Mouse (Mus musculus): ENCODE measurements at regions not wholly inside any gene's neighbourhood (a gene's known extent, or its start where the extent isn't known, plus 50 kb on each side); places are given as distances from the start of the nearest gene placed in this dataset.

DNA sequence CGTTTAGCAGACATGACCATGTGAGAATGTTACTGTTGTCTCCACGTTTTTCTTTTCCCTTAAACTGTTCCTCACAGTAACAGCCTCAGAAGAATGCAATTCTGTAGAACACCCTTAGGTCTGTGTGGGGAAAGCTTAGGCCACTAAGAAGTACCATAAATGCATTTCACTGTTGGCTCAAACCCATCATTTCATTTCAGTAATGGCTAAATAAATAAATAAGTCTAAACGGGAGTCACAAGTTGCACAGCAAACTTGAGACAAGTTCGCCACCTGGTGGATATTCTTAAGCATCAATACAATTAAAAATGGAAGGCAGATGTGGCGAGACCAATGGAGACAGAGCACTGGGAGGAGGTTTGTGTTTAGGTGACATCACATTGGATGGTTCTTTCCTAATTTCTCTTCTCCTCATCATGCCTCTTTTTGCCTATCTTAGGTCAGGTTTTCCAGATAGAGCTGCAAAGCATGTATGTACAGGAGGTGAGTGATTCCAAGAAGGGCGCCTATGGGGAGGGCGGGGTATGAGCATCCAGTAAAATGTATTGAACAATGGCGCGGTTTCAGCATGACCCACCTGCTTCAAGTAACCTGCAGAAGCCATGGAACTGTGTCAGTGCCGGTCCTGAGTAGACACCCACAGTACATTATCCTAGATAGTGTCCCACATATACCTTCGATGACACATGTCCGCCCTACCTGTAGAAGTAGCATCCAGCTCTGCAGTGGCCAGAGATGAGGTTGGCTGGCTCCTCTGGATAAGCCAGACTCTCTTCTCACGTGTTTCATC, 128.8 kb upstream of the Car8 start:
- H3K4me3 ChIP-seq (replicated peaks; ENCODE audit: control insufficient read depth, low read depth, low read length), result no peak overlapping the region
- H3K4me1 ChIP-seq (ENCODE audit: control insufficient read depth, insufficient read depth, low read length), result no peaks in the 10 kb centered on the region
- TF ChIP-seq CTCF (IDR thresholded peaks at IDR 0.05; ENCODE audit: control insufficient read depth, insufficient read depth, low read length), result no peak
- H3K27ac ChIP-seq (ENCODE audit: control insufficient read depth, insufficient read depth, low read depth, low read length, poor library complexity), result no peak overlapping the region
- 60% methylated on average over 13 of the region's 13 CpGs for WGBS

DNA sequence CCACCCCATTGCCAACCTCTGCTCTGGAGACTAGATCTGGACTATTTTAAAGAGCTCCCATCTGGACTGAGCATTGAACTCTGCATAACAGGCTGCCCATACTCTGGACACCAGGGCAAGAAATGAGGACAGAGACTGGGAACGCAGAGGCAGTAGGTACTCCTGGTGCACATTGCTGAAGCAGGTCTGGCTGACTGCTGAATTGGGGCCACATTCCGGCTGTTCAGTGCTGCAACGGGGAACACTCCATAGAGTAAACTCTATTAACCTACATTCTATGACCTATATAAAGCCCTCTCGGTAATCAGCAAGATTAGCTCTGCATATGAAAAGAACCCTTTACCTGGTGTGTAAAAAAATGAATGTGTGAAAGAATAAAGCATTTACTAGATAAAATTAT, 128.1 kb upstream of the Car8 start:
- WGBS, result 80% methylated on average over 4 of the region's 4 CpGs
- no peak overlapping the region for H3K27ac ChIP-seq (ENCODE audit: control insufficient read depth, insufficient read depth, low read depth, low read length, poor library complexity)
- no peak overlapping the region for H3K4me3 ChIP-seq (replicated peaks; ENCODE audit: control insufficient read depth, low read depth, low read length)
- TF ChIP-seq POLR2A (IDR thresholded peaks at IDR 0.05; ENCODE audit: borderline replicate concordance, control insufficient read depth, low read depth, low read length) (no peak), CTCF (IDR thresholded peaks at IDR 0.05; ENCODE audit: control insufficient read depth, insufficient read depth, low read length) (no peak)
- H3K4me1 ChIP-seq (ENCODE audit: control insufficient read depth, insufficient read depth, low read length), result no peaks in the 10 kb centered on the region

DNA sequence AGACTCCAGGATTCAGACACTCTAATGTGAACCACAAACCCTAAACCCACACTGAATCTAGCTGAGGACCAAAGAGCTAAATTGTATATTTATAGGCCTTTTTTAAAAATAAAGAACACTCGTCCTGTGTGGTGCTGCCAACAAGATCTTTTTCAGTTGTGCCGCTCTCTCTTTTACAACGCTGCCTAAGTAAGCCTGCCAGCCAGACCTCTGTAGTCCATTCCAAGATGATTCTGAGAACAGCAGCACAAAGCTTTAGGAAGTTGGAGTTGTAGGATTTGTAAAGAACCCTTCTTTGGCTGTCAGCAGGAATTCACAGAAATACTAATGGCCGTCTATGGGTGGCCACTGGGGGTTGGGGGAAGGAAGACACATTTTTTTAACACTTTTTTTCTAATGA, 123.6 kb upstream of the Car8 start:
- no peak overlapping the region for H3K4me3 ChIP-seq (replicated peaks; ENCODE audit: control insufficient read depth, low read depth, low read length)
- TF ChIP-seq CTCF (IDR thresholded peaks at IDR 0.05; ENCODE audit: control insufficient read depth, insufficient read depth, low read length), result no peak
- no peak for TF ChIP-seq POLR2A (IDR thresholded peaks at IDR 0.05; ENCODE audit: borderline replicate concordance, control insufficient read depth, low read depth, low read length)
- WGBS, result 78% methylated on average over 4 of the region's 4 CpGs
- H3K27ac ChIP-seq (ENCODE audit: control insufficient read depth, insufficient read depth, low read depth, low read length, poor library complexity), result no peak overlapping the region
- H3K4me1 ChIP-seq (ENCODE audit: control insufficient read depth, insufficient read depth, low read length), result no peaks in the 10 kb centered on the region

DNA sequence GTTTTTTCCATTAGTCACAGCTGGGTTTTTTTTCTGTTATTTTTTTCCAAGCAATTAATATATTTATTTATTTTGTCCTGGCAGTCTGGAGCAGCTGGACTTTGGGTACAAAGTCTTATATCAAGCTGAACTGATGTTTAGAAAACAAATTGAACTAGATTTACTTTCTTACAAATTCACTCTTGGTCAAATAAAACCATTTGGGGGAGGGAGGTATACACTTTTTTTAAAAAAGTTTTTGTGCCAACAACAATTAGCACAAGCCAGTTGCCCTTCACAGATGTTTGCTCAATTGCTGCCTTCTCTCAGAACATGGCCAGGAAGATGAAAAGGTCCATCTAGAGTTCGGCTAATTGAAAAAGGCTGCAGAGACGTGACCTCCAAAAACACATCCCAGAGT, 123.1 kb upstream of the Car8 start:
- Histone ChIP-seq H3K4me3 (replicated peaks; ENCODE audit: control insufficient read depth, low read depth, low read length) (no peak overlapping the region), H3K27ac (ENCODE audit: control insufficient read depth, insufficient read depth, low read depth, low read length, poor library complexity) (no peak overlapping the region), H3K4me1 (ENCODE audit: control insufficient read depth, insufficient read depth, low read length) (no peaks in the 10 kb centered on the region)
- no peak for TF ChIP-seq CTCF (IDR thresholded peaks at IDR 0.05; ENCODE audit: control insufficient read depth, insufficient read depth, low read length)
- TF ChIP-seq POLR2A (IDR thresholded peaks at IDR 0.05; ENCODE audit: borderline replicate concordance, control insufficient read depth, low read depth, low read length), result no peak
- 71% methylated on average over 2 of the region's 2 CpGs for WGBS

DNA sequence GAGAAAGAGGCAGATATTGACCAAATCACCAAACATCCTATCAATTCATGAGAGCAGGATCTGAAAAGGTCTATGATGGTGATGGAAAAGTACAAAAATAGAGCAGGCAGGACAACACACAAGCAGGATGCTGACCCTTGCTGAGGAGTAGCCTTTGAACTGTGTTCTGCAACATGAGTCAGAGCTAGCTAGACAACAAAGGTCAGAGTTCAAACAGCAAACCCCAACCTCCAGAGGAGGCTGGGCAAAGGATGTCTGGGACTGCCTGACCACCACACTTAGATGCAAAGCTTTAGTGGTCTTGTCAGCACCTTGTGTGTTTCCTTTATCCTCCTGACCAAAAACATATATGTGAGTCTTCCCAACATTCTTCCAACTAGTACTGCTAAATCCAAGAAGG, 122.5 kb upstream of the Car8 start:
- no peaks in the 10 kb centered on the region for H3K4me1 ChIP-seq (ENCODE audit: control insufficient read depth, insufficient read depth, low read length)
- no peak overlapping the region for H3K27ac ChIP-seq (ENCODE audit: control insufficient read depth, insufficient read depth, low read depth, low read length, poor library complexity)
- no peak overlapping the region for H3K4me3 ChIP-seq (replicated peaks; ENCODE audit: control insufficient read depth, low read depth, low read length)
- TF ChIP-seq CTCF (IDR thresholded peaks at IDR 0.05; ENCODE audit: control insufficient read depth, insufficient read depth, low read length) (no peak), POLR2A (IDR thresholded peaks at IDR 0.05; ENCODE audit: borderline replicate concordance, control insufficient read depth, low read depth, low read length) (no peak)

DNA sequence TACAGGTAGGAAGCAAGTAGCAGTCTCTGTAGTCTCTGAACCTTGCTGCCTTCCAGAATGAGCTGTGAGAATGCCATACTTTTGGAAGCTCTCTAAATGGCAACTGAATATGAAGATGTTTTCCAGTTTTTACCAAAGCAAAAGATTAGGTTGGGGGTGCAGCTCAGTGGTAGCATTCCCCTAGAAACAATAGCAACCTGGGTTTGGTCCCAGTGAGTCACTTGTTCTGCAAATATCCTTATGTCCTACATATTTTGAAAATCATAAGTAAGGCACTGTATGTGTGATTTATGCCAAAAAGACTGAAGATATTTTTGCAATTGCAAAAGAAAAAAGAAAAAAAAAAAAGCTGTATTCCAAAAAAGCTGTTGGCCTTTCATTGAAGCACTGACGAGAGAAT, 118.6 kb upstream of the Car8 start:
- H3K27ac ChIP-seq (ENCODE audit: control insufficient read depth, insufficient read depth, low read depth, low read length, poor library complexity), result no peak overlapping the region
- 76% methylated on average over 1 of the region's 1 CpGs for WGBS
- no peaks in the 10 kb centered on the region for H3K4me1 ChIP-seq (ENCODE audit: control insufficient read depth, insufficient read depth, low read length)
- no peak overlapping the region for H3K4me3 ChIP-seq (replicated peaks; ENCODE audit: control insufficient read depth, low read depth, low read length)
- TF ChIP-seq POLR2A (IDR thresholded peaks at IDR 0.05; ENCODE audit: borderline replicate concordance, control insufficient read depth, low read depth, low read length) (no peak), CTCF (IDR thresholded peaks at IDR 0.05; ENCODE audit: control insufficient read depth, insufficient read depth, low read length) (no peak)

DNA sequence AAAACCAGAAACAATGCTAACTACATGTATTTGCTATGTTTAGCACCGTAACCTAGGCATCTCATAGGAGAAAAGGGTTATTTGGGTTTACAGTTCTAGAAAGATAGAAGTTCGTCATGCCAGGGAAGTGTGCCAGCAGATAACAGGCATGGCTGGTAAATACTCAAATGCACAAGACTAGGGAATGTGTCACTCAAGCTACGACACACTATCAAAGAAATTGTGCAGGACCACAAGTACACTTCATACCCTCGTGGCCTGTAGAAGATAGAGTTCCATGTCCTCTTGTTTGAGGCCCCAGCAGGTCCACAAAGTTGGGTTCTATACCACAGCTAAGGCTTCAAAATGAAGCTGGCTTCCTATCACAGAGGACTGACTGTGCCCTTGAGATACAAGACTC, 103.1 kb upstream of the Car8 start:
- WGBS, result 80% methylated on average over 4 of the region's 4 CpGs
- Histone ChIP-seq H3K27ac (ENCODE audit: control insufficient read depth, insufficient read depth, low read depth, low read length, poor library complexity) (no peak overlapping the region), H3K4me3 (replicated peaks; ENCODE audit: control insufficient read depth, low read depth, low read length) (no peak overlapping the region), H3K4me1 (ENCODE audit: control insufficient read depth, insufficient read depth, low read length) (no peaks in the 10 kb centered on the region)
- no peak for TF ChIP-seq POLR2A (IDR thresholded peaks at IDR 0.05; ENCODE audit: borderline replicate concordance, control insufficient read depth, low read depth, low read length)
- TF ChIP-seq CTCF (IDR thresholded peaks at IDR 0.05; ENCODE audit: control insufficient read depth, insufficient read depth, low read length), result no peak

DNA sequence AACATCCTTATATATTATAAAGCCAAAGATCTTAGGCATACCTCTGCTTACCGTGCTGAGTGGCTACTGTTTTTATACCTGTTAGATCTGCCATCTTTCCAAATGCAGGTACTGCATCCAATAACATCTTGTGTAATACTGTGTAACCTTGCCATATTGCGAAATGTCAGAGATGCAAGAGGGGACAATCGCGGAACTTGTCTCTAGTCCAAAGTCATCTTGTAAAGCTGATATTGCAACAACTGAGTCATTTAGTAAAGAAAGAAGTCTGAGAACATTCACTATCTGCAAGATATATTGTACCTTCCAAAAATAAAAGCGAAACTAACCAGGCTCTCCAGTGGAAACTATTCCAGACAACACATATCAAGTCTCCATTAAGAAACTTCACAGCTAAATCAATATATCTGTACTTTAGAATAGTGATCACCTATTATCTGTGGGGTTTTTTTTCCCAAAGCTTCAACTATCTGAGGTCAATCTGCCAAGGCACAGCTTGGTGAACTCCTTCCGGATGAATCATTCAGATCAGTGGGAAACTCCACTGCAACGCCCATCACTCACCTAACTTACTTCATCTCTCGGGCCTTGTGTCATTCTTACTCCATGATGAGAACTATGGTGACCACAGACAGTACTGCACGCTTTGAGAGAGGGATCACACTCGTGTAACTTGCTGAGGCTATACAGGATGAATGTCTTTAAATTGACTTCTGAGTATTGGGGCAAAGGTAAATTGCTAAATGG, 70.6 kb upstream of the Car8 start:
- Histone ChIP-seq H3K27ac (ENCODE audit: control insufficient read depth, insufficient read depth, low read depth, low read length, poor library complexity) (no peak overlapping the region), H3K4me1 (ENCODE audit: control insufficient read depth, insufficient read depth, low read length) (no peaks in the 10 kb centered on the region), H3K4me3 (replicated peaks; ENCODE audit: control insufficient read depth, low read depth, low read length) (no peak overlapping the region)
- TF ChIP-seq CTCF (IDR thresholded peaks at IDR 0.05; ENCODE audit: control insufficient read depth, insufficient read depth, low read length) (no peak), POLR2A (IDR thresholded peaks at IDR 0.05; ENCODE audit: borderline replicate concordance, control insufficient read depth, low read depth, low read length) (no peak)
- 69% methylated on average over 10 of the region's 10 CpGs for WGBS

Measured in bone marrow, adult 2 months (tissue).